10 mouse cellular contexts compared by ENCODE assay signal in the genomic region with DNA sequence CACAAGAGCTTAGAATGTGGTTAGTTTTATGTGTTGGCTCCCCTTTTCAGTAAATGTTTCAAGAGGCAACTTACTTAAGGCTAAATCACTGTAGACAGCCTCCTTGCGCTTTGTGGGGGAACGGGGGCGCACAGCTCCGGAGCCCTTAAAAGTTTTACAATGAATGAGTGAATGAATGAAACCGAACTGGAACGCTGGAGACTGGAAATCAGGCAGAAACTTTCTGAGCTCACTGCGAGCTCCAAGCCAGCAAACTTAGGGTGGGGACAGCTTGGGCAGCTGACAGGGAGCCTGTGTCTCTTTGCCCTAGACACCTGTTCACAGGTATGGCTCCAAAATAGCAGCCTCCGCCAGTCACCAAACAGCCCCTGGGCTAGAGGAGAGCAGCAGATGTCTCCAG. TPM values are rescaled to one million over a fixed set of nuclear protein-coding genes. Genes with fewer than 3 reads are reported as not detected.
A peak's percentile ranks its signal among the peaks of the same experiment; 100 is the strongest.
DNase-seq lines count a peak whose midpoint lies in the region; ATAC-seq and TF ChIP-seq lines count a peak whose summit lies in the region.
"Had no signal": no experiment of that assay in that cellular context is flagged by ENCODE, and none has a peak within 500 bp of the region (broad histone marks: within the 10 kb centered on the region; RNA-seq: fewer than 3 reads in every experiment).

No protein-coding gene starts in this region.

- no peak overlapping the region for H3K27ac ChIP-seq in heart, embryonic 11.5 days (ENCODE audit: low read depth, low read length)
- H3K27ac ChIP-seq in embryonic facial prominence, embryonic 14.5 days (replicated peaks; ENCODE audit: low read depth, low read length): no peak overlapping the region
- no peak overlapping the region for H3K27ac ChIP-seq in hindbrain, postnatal 0 days
- no peak overlapping the region for H3K27ac ChIP-seq in midbrain, embryonic 16.5 days (ENCODE audit: low read length)

- H3K9me3 ChIP-seq in heart, embryonic 11.5 days (replicated peaks; ENCODE audit: control insufficient read depth, low read length): no peaks in the 10 kb centered on the region
- no peaks in the 10 kb centered on the region for H3K9me3 ChIP-seq in embryonic facial prominence, embryonic 14.5 days (ENCODE audit: control insufficient read depth, low read length)
- H3K9me3 ChIP-seq in hindbrain, postnatal 0 days (ENCODE audit: low read length): no peaks in the 10 kb centered on the region
- no peaks in the 10 kb centered on the region for H3K9me3 ChIP-seq in midbrain, embryonic 16.5 days (replicated peaks; ENCODE audit: control insufficient read depth, low read length, poor library complexity, severe bottlenecking)

- peak overlapping the region; percentile 46 for H3K4me3 ChIP-seq in heart, embryonic 11.5 days (ENCODE audit: low read depth, low read length)
- peak overlapping the region; percentile 46 for H3K4me3 ChIP-seq in embryonic facial prominence, embryonic 14.5 days (ENCODE audit: low read depth, low read length)
- H3K4me3 ChIP-seq in hindbrain, postnatal 0 days (ENCODE audit: low read length): peak overlapping the region; percentile 41
- peak overlapping the region; percentile 44; the same call in 1 of the 2 replicates for H3K4me3 ChIP-seq in midbrain, embryonic 16.5 days (ENCODE audit: low read depth, low read length)

- no peaks in the 10 kb centered on the region for H3K4me1 ChIP-seq in heart, embryonic 11.5 days (ENCODE audit: control insufficient read depth, insufficient read depth, low read length)
- H3K4me1 ChIP-seq in embryonic facial prominence, embryonic 14.5 days (ENCODE audit: control insufficient read depth, insufficient read depth, low read length): no peaks in the 10 kb centered on the region
- H3K4me1 ChIP-seq in hindbrain, postnatal 0 days (ENCODE audit: insufficient read depth, low read length): no peaks in the 10 kb centered on the region
- H3K4me1 ChIP-seq in midbrain, embryonic 16.5 days (ENCODE audit: control insufficient read depth, insufficient read depth, low read length): peaks cover 4% of the 10 kb centered on the region; the same call in 1 of the 2 replicates

- no peaks in the 10 kb centered on the region for H3K27me3 ChIP-seq in heart, embryonic 11.5 days (ENCODE audit: control insufficient read depth, insufficient read depth, low read length)
- H3K27me3 ChIP-seq in embryonic facial prominence, embryonic 14.5 days (replicated peaks; ENCODE audit: control insufficient read depth, insufficient read depth, low read length): peaks cover 25% of the 10 kb centered on the region
- no peaks in the 10 kb centered on the region for H3K27me3 ChIP-seq in hindbrain, postnatal 0 days (ENCODE audit: insufficient read depth, low read length)
- H3K27me3 ChIP-seq in midbrain, embryonic 16.5 days (ENCODE audit: control insufficient read depth, insufficient read depth, low read depth, low read length): peaks cover 15% of the 10 kb centered on the region

- ATAC-seq in heart, embryonic 11.5 days (replicated peaks; ENCODE audit: insufficient number of reproducible peaks, low FRiP score, low TSS enrichment): no peak
- ATAC-seq in embryonic facial prominence, embryonic 14.5 days (ENCODE audit: low read depth): no peak
- no peak for ATAC-seq in hindbrain, postnatal 0 days
- no peak for ATAC-seq in midbrain, embryonic 16.5 days
- no peak for ATAC-seq in CD4-positive, CD25-positive, alpha-beta regulatory T cell, adult 4 months

- 25% methylated on average over 8 of the region's 8 CpGs for WGBS in heart, embryonic 11.5 days (ENCODE audit: insufficient replicate concordance)
- WGBS in embryonic facial prominence, embryonic 14.5 days: 33% methylated on average over 8 of the region's 8 CpGs
- 31% methylated on average over 8 of the region's 8 CpGs for WGBS in hindbrain, postnatal 0 days
- WGBS in midbrain, embryonic 16.5 days: 15% methylated on average over 8 of the region's 8 CpGs

- peak overlapping the region; percentile 74 for H3K4me2 ChIP-seq in heart, embryonic 11.5 days
- H3K4me2 ChIP-seq in embryonic facial prominence, embryonic 14.5 days (ENCODE audit: low read depth, low read length): peak overlapping the region; percentile 59
- H3K4me2 ChIP-seq in hindbrain, postnatal 0 days (ENCODE audit: low read depth, low read length): peak overlapping the region; percentile 66
- H3K4me2 ChIP-seq in midbrain, embryonic 16.5 days (ENCODE audit: low read length): peak overlapping the region; percentile 87

- no peaks in the 10 kb centered on the region for H3K36me3 ChIP-seq in heart, embryonic 11.5 days (ENCODE audit: control insufficient read depth, insufficient read depth, low read length)
- no peaks in the 10 kb centered on the region for H3K36me3 ChIP-seq in embryonic facial prominence, embryonic 14.5 days (ENCODE audit: control insufficient read depth, insufficient read depth, low read length)
- H3K36me3 ChIP-seq in hindbrain, postnatal 0 days (ENCODE audit: insufficient read depth, low read length): no peaks in the 10 kb centered on the region
- no peaks in the 10 kb centered on the region for H3K36me3 ChIP-seq in midbrain, embryonic 16.5 days (ENCODE audit: control insufficient read depth, insufficient read depth, low read length)

- DNase-seq in heart, adult 9 months (ENCODE audit: low spot score in 2 of 2): no peak
- DNase-seq in embryonic facial prominence, embryonic 14.5 days (ENCODE audit: low spot score): no peak
- DNase-seq in hindbrain, postnatal 0 days (ENCODE audit: low spot score): no peak
- no peak for DNase-seq in urinary bladder, postnatal 4 days (ENCODE audit: low spot score in 2 of 2)
- no peak for DNase-seq in natural killer cell, adult 2 months (ENCODE audit: low spot score in 2 of 2)
- DNase-seq: thymus, postnatal 14 days had no signal

- 0 out of 2 replicates have a peak overlapping the region, but pooled peaks have one; percentile 16 for H3K9ac ChIP-seq in heart, embryonic 11.5 days (ENCODE audit: low read depth, low read length)
- H3K9ac ChIP-seq in embryonic facial prominence, embryonic 14.5 days (ENCODE audit: low read depth, low read length): peak overlapping the region; percentile 66; the same call in 1 of the 2 replicates
- H3K9ac ChIP-seq in hindbrain, postnatal 0 days (replicated peaks; ENCODE audit: low read length): no peak overlapping the region
- no peak overlapping the region for H3K9ac ChIP-seq in midbrain, embryonic 16.5 days (ENCODE audit: low read depth, low read length)

- no peak for TF ChIP-seq CTCF in hindbrain, postnatal 0 days (IDR thresholded peaks at IDR 0.05; ENCODE audit: low read depth)

RNA-seq across cellular contexts. Expression of a gene that starts 0.9 kb away (rescaled TPM):
- 44.0 and 47.2 TPM in 2 replicates for polyA plus RNA-seq in heart, embryonic 11.5 days (2014; fragmentation: Nextera tagmentation; extraction: Ambion mirVana)
- 101 and 104 TPM in 2 replicates for polyA plus RNA-seq in embryonic facial prominence, embryonic 14.5 days (2014; fragmentation: Nextera tagmentation; extraction: Ambion mirVana)
- 1.2 and 1.4 TPM in 2 replicates for total RNA-seq in hindbrain, postnatal 0 days (2014; rRNA removed)
- polyA plus RNA-seq in hindbrain, postnatal 0 days (2015; fragmentation: Nextera tagmentation; extraction: Ambion mirVana): 1.5 and 1.6 TPM in 2 replicates
- polyA plus RNA-seq in midbrain, embryonic 16.5 days (2015; fragmentation: Nextera tagmentation; extraction: Ambion mirVana): 0.68 and 0.93 TPM in 2 replicates
- polyA plus RNA-seq in CD4-positive, CD25-positive, alpha-beta regulatory T cell, adult 4 months (2017; shearing (Covaris generic)): not detected
- total RNA-seq: monocyte, adult 5-6 weeks had no signal

Comparison
In these comparisons a context has a peak if more than half of its experiments do, and no peak if none do; other contexts are left out.
1. H3K9ac ChIP-seq: peak in heart, embryonic 11.5 days (single experiment) and embryonic facial prominence, embryonic 14.5 days (single experiment); none in hindbrain, postnatal 0 days (single experiment) and midbrain, embryonic 16.5 days (single experiment).
2. RNA of a gene that starts 0.9 kb away (polyA plus RNA-seq): 101 to 104 TPM in embryonic facial prominence, embryonic 14.5 days and 44.0 to 47.2 TPM in heart, embryonic 11.5 days; 1.5 to 1.6 TPM in hindbrain, postnatal 0 days, 0.68 to 0.93 TPM in midbrain, embryonic 16.5 days and not detected in CD4-positive, CD25-positive, alpha-beta regulatory T cell, adult 4 months; every median in the first group is over 10 times any median in the second.
3. Peak in every context shown above with its lines, with median percentiles within 50 percentile points of each other: H3K4me2 ChIP-seq and H3K4me3 ChIP-seq.